Mouse (Mus musculus) yolk sac, embryonic 10.5 days (tissue): ENCODE results near the gene Fgf12.

Source experiments
- DNase-seq: peaks from one replicate; pipeline ENCODE4 v3.0.0-alpha.2; 2017; ENCODE audit warnings: low spot score

Fgf12 gene

GRCm38 (mm10) chr16:28610940-28611339 lies 141.9 kb downstream of the Fgf12 start:
- peak; percentile 26 for DNase-seq

GRCm38 (mm10) chr16:28603155-28603554 lies 149.7 kb downstream of the Fgf12 start:
- DNase-seq = no peak

GRCm38 (mm10) chr16:28601723-28602122 lies 151.1 kb downstream of the Fgf12 start:
- DNase-seq = no peak

- DNase-seq = no peak
Observed at GRCm38 (mm10) chr16:28596112-28596511, 156.8 kb downstream of the Fgf12 start.

- DNase-seq = peak; percentile 54
Observed at GRCm38 (mm10) chr16:28593075-28593915, 159.6 kb downstream of the Fgf12 start.

- DNase-seq = no peak
Observed at GRCm38 (mm10) chr16:28592466-28592865, 160.4 kb downstream of the Fgf12 start.

GRCm38 (mm10) chr16:28591583-28591982 lies 161.3 kb downstream of the Fgf12 start:
- no peak for DNase-seq

GRCm38 (mm10) chr16:28572212-28572611 lies 180.7 kb downstream of the Fgf12 start:
- DNase-seq = no peak

- DNase-seq = peak; percentile 1
Observed at GRCm38 (mm10) chr16:28564716-28565217, 188.1 kb downstream of the Fgf12 start.

GRCm38 (mm10) chr16:28564075-28564715 lies 188.7 kb downstream of the Fgf12 start:
- peak; percentile 62 for DNase-seq

- DNase-seq = no peak
Observed at GRCm38 (mm10) chr16:28562847-28563246, 190.0 kb downstream of the Fgf12 start.

GRCm38 (mm10) chr16:28555219-28555618 lies 197.6 kb downstream of the Fgf12 start:
- no peak for DNase-seq

GRCm38 (mm10) chr16:28539423-28539822 lies 213.4 kb downstream of the Fgf12 start:
- DNase-seq = no peak

GRCm38 (mm10) chr16:28517596-28518524 lies 235.0 kb downstream of the Fgf12 start:
- DNase-seq = peak; percentile 59

GRCm38 (mm10) chr16:28512446-28512845 lies 240.4 kb downstream of the Fgf12 start:
- no peak for DNase-seq

GRCm38 (mm10) chr16:28511413-28511812 lies 241.5 kb downstream of the Fgf12 start:
- DNase-seq = no peak

GRCm38 (mm10) chr16:28497971-28498607 lies 254.8 kb downstream of the Fgf12 start:
- DNase-seq = no peak

- no peak for DNase-seq
Observed at GRCm38 (mm10) chr16:28491711-28492110, 261.2 kb downstream of the Fgf12 start.

- peak; percentile 26 for DNase-seq
Observed at GRCm38 (mm10) chr16:28490515-28490914, 262.4 kb downstream of the Fgf12 start.

- DNase-seq = no peak
Observed at GRCm38 (mm10) chr16:28484920-28485319, 267.9 kb downstream of the Fgf12 start.

- no peak for DNase-seq
Observed at GRCm38 (mm10) chr16:28479022-28479421, 273.8 kb downstream of the Fgf12 start.

- DNase-seq = no peak
Observed at GRCm38 (mm10) chr16:28476651-28477050, 276.2 kb downstream of the Fgf12 start.
